Mouse (Mus musculus) bone marrow macrophage, adult 2 months (primary cell): ENCODE results near the gene Ptprb.

ENCODE experiments used
- CTCF ChIP-seq: IDR thresholded peaks from 2 replicates; pipeline ENCODE4 v1.5.1; 2012; ENCODE audit warnings: low read depth, mild to moderate bottlenecking, low read length, moderate library complexity
- POLR2A ChIP-seq: IDR thresholded peaks from 2 replicates; pipeline ENCODE4 v1.6.1; 2012; ENCODE audit warnings: mild to moderate bottlenecking, low read depth, low read length, borderline replicate concordance

GRCm38 (mm10) chr10:116397973-116398372 is 122.7 kb downstream of the Ptprb start:
- no peak for TF ChIP-seq CTCF
- no peak for TF ChIP-seq POLR2A
